7 mouse cellular contexts compared by ENCODE assay signal in genomic region chr6:29143608-29144007, GRCm38 (mm10). TPM values are rescaled to one million over a fixed set of nuclear protein-coding genes. Genes with fewer than 3 reads are reported as not detected.
DNase-seq lines count a peak whose midpoint lies in the region.

No protein-coding gene starts in this region.

- DNase-seq in ovary, postnatal 36 days (ENCODE audit: low spot score) = peak; percentile 44
- no peak for DNase-seq in ovary, postnatal 10 days (ENCODE audit: low spot score)
- peak; percentile 15 for DNase-seq in T-cell, adult 2 months (ENCODE audit: low spot score)
- DNase-seq in cerebellum, postnatal 4 days (ENCODE audit: low spot score in 2 of 2) = peak; percentile 68 to 73
- DNase-seq in heart, postnatal 14 days = peak; percentile 74 to 81
- DNase-seq in left cerebral cortex, postnatal 4 days = peak; percentile 77
- peak; percentile 18 for DNase-seq in retina, adult 2 months (ENCODE audit: low read depth, low spot score)

- intact Hi-C loops in heart, postnatal 14 days (cut with DNase I) = loop anchor here (5.0 kb wide), 2 partner anchors 121 to 191 kb away; no protein-coding TSS in a partner anchor
- intact Hi-C loops in left cerebral cortex, postnatal 4 days (cut with DNase I) = loop anchor here (5.0 to 10.0 kb wide), 2 partner anchors 309 to 616 kb away; partner anchors contain the start of gene Lrrc4

RNA-seq across cellular contexts. Expression of gene Rbm28, which starts 21.2 kb away (rescaled TPM):
- total RNA-seq in heart, postnatal 14 days (2021) = 10 to 100 TPM; 19.5 to 21.0 TPM
- total RNA-seq in left cerebral cortex, postnatal 4 days (2021) = 10 to 100 TPM; 44.5 to 51.7 TPM

RNA-seq across cellular contexts. Expression of gene Prrt4, which starts 35.8 kb away (rescaled TPM):
- 1 to 10 TPM; 4.2 to 4.7 TPM for total RNA-seq in heart, postnatal 14 days (2021)
- 10 to 100 TPM; 15.1 to 19.1 TPM for total RNA-seq in left cerebral cortex, postnatal 4 days (2021)
